Mouse (Mus musculus) hindbrain, embryonic 12.5 days (tissue): ENCODE data around the gene Vav2. TPM values are rescaled to one million over a fixed set of nuclear protein-coding genes. Genes with fewer than 3 reads are reported as not detected.

Experiments used
- ATAC-seq: fragments of 200-750 bp; cut with Nextera tagmentation; 2 replicates; pipeline ENCODE4 v1.8.0; 2017; ENCODE audit warnings: moderate TSS enrichment; ENCODE audit not compliant: low FRiP score
- H3K27ac ChIP-seq: fragments of 300-500 bp; sonication (generic); 2 replicates; pipeline ENCODE4 v1.5.1; 2016; ENCODE audit warnings: mild to moderate bottlenecking
- H3K27me3 ChIP-seq: fragments of 300-500 bp; sonication (generic); 2 replicates; pipeline ENCODE4 v1.6.1; 2016; ENCODE audit warnings: mild to moderate bottlenecking
- H3K36me3 ChIP-seq: fragments of 300-500 bp; sonication (generic); 2 replicates; pipeline ENCODE4 v1.6.1; 2016; ENCODE audit warnings: mild to moderate bottlenecking
- H3K4me1 ChIP-seq: fragments of 300-500 bp; sonication (generic); 2 replicates; pipeline ENCODE4 v1.6.1; 2016
- H3K4me2 ChIP-seq: fragments of 300-500 bp; sonication (generic); replicated peaks from 2 replicates; pipeline ENCODE4 v1.6.1; 2016; ENCODE audit warnings: mild to moderate bottlenecking
- H3K4me3 ChIP-seq: fragments of 300-500 bp; sonication (generic); 2 replicates; pipeline ENCODE4 v1.5.1; 2016; ENCODE audit warnings: mild to moderate bottlenecking
- H3K9ac ChIP-seq: fragments of 300-500 bp; sonication (generic); 2 replicates; pipeline ENCODE4 v1.6.1; 2016; ENCODE audit warnings: mild to moderate bottlenecking, moderate library complexity
- H3K9me3 ChIP-seq: fragments of 300-500 bp; sonication (generic); replicated peaks from 2 replicates; pipeline ENCODE4 v1.6.1; 2016; ENCODE audit warnings: mild to moderate bottlenecking
- WGBS: fragments of 180-500 bp; shearing (Covaris S2); methylation state at CpG from one replicate; pipeline ENCODE4 v1.1.7; 2016; 5-methylcytosine and 5-hydroxymethylcytosine counted together
- polyA plus RNA-seq: library from polyadenylated mRNA; unstranded; fragments of >200 nt; fragmentation: Nextera tagmentation; extraction: Ambion mirVana; gene quantifications from 2 replicates; pipeline ENCODE4 v1.2.1, GENCODE M21; 2016

Vav2 gene
- 23.0 and 23.6 TPM in 2 replicates for polyA plus RNA-seq

DNA sequence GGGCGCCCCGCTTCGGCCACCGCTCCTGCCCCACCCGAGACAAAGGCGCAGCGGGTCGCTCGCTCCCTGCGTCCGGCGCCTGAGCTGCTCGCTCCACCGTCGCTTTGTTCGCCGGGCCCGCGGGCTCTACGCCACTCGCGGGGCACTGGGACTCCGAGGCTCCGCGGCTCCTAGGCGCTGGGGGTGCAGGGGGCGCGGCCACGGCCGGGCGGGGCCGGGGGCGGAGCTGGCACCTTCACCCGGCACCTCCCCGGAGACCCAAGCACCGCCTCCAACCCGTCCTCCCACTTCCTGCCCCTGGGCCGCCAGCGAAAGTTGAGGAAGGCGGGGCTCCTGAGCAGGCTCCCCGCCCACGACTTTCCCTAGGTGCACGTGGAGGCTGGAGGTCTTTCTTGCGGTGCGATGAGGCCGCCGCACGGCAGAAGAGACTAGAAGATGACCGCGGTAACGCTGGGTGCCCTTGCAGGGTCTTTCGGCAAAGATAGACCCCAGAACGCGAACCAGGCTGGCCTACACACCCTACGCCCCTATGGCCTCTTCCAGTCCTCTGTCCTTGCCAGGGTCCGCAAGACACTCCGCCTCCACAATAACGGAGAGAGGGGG, at the start of gene Vav2:
Vav2 (minus strand) TSS at position 179 of the 603 bp plus-strand sequence.
- WGBS = 2% methylated on average over 54 of the region's 58 CpGs

DNA sequence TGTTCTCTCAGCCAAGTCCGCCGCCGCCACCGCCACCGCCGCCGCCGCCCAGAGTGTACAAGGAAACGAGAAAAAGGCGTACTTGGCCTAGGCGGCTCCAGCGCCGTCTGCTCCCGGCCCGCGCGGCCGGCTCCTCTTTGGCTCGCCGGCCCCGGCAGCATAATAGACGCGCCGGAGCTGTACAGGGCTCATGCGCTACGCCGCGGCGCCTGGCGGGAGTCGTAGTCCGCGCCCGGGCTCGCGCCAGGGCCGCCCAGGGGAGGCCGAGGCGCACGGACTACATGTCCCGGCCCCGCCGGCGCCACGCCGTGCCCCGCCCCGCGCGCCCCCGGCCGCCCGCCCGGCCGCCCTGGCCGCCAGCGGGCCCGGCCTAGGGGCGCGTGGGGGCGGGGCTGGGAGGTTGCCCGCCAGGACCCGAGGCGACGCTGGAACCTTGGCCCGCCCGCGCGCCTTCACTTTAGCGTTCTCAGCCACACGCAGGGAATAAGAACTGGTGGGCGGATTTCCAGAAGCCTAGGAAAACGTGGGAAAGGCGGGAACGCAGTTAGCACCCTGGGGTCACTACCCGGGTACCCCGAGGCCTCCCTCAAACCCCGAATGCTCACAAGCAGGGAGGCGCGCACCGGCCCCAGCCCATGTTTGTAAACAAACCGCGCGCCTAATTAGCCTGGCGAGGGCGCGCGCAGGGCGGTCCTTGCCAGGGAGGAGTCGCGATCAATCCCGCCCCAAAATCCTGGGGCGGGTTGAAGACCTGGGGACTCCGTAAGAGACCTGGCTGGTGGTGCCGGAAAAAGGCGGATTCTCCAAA, 48.9 kb upstream of the Vav2 start:
- Histone ChIP-seq H3K4me3 (peak overlapping the region; percentile 98), H3K9me3 (no peaks in the 10 kb centered on the region), H3K9ac (peak overlapping the region; percentile 97), H3K4me1 (peaks cover 46% of the 10 kb centered on the region), H3K4me2 (peak overlapping the region; percentile 95), H3K36me3 (0 out of 2 replicates have a peak, but pooled peaks cover 9% of the 10 kb centered on the region), H3K27me3 (no peaks in the 10 kb centered on the region), H3K27ac (peak overlapping the region; percentile 97)
- peak; percentile 99 for ATAC-seq
- WGBS = under 1% methylated on average over 54 of the region's 96 CpGs

More for the DNA sequence above, at the start of gene Vav2:
- peak; percentile 89 for ATAC-seq
- Histone ChIP-seq H3K4me3 (peak within 1 kb of the TSS; percentile 75), H3K9ac (peak within 1 kb of the TSS; percentile 82), H3K4me2 (peak within 1 kb of the TSS; percentile 96), H3K4me1 (peaks cover 45% of the 10 kb centered on the region), H3K9me3 (no peaks in the 10 kb centered on the region), H3K36me3 (no peaks in the 10 kb centered on the region), H3K27ac (peak within 1 kb of the TSS; percentile 89), H3K27me3 (no peaks in the 10 kb centered on the region; the same call in 1 of the 2 replicates)

DNA sequence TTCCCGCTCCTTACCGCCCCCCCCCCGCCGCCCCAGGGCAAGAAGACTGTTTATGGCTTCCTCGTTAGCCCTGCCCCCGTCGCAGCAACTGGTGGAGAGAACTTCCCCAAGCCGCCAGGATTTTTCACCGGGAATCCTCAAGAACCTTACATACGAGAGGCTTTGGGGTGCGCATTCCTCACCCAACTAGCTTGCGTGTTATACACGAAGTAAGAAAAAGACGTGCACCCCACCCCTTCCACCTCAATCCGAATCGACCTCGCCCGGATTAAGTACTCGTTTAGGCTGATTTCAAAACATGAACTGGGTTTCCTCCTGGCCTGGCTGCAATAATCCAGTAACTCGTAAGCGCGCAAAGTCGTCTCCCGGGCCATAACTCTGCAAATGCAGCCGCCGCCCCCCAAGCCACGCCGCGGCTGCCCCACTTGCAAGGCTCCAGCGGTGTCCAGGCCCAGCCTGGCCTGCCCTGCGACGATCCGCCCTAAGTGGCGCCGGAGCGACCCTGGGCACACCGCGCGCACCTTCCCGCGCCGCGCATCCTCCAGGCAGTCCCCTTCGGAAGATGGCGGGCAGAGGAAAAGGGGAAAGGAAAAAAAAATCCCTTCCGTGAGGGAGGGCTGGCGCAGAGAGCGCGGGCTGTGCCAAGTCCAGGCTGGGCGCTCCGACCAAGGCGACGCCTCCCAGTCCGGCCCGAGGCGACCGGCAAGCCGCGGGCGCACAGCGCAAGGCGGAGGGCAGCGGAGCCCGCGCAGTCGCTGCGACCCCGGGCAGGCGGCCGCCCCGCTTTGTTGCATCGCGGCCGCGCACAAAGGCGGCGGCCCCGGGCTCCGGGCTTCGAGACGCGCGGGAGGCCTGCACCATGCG, 48.0 kb upstream of the Vav2 start:
- under 1% methylated on average over 84 of the region's 84 CpGs for WGBS
- no peaks in the 10 kb centered on the region for H3K9me3 ChIP-seq
- H3K9ac ChIP-seq = peak overlapping the region; percentile 97
- peak overlapping the region; percentile 95 for H3K4me2 ChIP-seq
- peak overlapping the region; percentile 98 for H3K4me3 ChIP-seq
- peaks cover 54% of the 10 kb centered on the region for H3K4me1 ChIP-seq
- H3K27ac ChIP-seq = peak overlapping the region; percentile 97
- peak; percentile 45 for ATAC-seq
- H3K36me3 ChIP-seq = 0 out of 2 replicates have a peak, but pooled peaks cover 9% of the 10 kb centered on the region
- H3K27me3 ChIP-seq = no peaks in the 10 kb centered on the region

DNA sequence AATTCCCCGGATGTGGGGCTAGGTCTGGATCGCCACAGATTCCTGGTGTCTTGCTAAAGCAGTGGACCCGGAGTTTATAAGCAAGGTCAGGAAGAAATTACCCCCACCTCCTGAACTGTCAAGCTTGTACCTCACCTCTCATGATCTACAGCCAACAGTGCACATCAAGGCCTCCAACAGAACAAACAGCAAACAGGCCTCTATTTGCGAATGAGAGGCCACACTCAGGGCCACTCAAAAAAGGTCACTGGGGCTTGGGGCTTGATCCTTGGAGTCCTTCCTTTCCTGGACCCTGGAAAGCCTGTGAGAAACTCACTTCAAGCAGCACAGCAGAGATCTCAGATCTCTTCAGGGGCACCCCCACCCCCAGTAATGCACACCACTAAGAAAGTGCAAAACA, 47.1 kb upstream of the Vav2 start:
- Histone ChIP-seq H3K9ac (peak overlapping the region; percentile 97), H3K4me1 (peaks cover 64% of the 10 kb centered on the region), H3K27ac (no peak overlapping the region), H3K4me3 (peak overlapping the region; percentile 98), H3K27me3 (no peaks in the 10 kb centered on the region), H3K4me2 (peak overlapping the region; percentile 95), H3K36me3 (0 out of 2 replicates have a peak, but pooled peaks cover 10% of the 10 kb centered on the region), H3K9me3 (no peaks in the 10 kb centered on the region)
- 34% methylated on average over 4 of the region's 4 CpGs for WGBS
- no peak for ATAC-seq

GRCm38 (mm10) chr2:27473061-27473765, 46.4 kb upstream of the Vav2 start:
- H3K36me3 ChIP-seq = peaks cover 15% of the 10 kb centered on the region
- WGBS = 74% methylated on average over 7 of the region's 7 CpGs
- H3K27ac ChIP-seq = no peak overlapping the region
- ATAC-seq = no peak
- no peaks in the 10 kb centered on the region for H3K9me3 ChIP-seq
- H3K4me3 ChIP-seq = peak overlapping the region; percentile 98
- peak overlapping the region; percentile 95 for H3K4me2 ChIP-seq
- H3K9ac ChIP-seq = peak overlapping the region; percentile 97
- H3K27me3 ChIP-seq = no peaks in the 10 kb centered on the region
- H3K4me1 ChIP-seq = peaks cover 67% of the 10 kb centered on the region

DNA sequence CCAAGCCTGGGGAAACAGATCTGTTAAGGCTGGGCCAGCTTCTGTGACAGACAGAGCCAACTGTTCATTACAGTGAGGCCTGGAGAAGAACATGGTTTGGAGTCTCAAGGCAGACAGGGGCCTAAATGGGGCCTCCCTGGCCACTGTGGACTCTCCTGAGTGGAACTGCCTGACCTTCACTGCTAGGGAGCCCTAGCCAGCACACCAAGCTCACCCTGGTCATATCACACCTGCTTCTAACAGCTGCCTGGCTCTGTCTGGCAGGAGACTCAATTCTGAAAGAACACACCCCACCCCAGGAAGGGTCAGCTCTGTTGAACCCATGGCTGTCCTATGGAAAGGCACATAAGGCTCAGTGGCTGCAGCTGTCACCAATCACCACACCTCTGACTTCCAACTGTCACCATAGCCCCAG, 44.3 kb upstream of the Vav2 start:
- Histone ChIP-seq H3K4me2 (no peak overlapping the region), H3K27me3 (no peaks in the 10 kb centered on the region), H3K36me3 (peaks cover 24% of the 10 kb centered on the region), H3K27ac (no peak overlapping the region), H3K4me3 (no peak overlapping the region), H3K9ac (no peak overlapping the region), H3K9me3 (no peaks in the 10 kb centered on the region), H3K4me1 (peaks cover 67% of the 10 kb centered on the region)
- no peak for ATAC-seq

DNA sequence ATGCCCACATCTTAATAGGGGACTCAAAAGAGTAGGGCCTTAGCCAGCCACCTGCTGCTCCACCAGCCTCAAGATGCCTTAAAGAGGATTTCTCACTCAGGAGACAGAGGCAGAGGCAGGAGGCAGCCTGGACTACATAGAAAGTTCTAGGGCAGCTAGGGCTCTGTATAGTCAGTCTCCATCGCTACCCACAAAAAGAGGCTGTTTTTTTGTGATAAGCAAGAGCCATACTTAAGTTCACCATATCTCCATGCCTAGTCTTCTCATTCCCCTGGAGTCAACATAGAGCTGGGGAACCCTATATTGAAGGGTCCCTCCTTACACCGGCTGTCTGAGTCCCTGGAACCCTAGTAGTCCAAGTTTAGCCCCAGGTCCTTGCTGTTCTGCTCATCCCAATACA, 43.7 kb upstream of the Vav2 start:
- no peak overlapping the region for H3K4me2 ChIP-seq
- H3K4me1 ChIP-seq = peaks cover 65% of the 10 kb centered on the region
- H3K27me3 ChIP-seq = no peaks in the 10 kb centered on the region
- H3K36me3 ChIP-seq = peaks cover 30% of the 10 kb centered on the region
- no peak overlapping the region for H3K27ac ChIP-seq
- 100% methylated on average over 2 of the region's 2 CpGs for WGBS
- no peaks in the 10 kb centered on the region for H3K9me3 ChIP-seq
- H3K4me3 ChIP-seq = no peak overlapping the region
- ATAC-seq = no peak
- no peak overlapping the region for H3K9ac ChIP-seq

DNA sequence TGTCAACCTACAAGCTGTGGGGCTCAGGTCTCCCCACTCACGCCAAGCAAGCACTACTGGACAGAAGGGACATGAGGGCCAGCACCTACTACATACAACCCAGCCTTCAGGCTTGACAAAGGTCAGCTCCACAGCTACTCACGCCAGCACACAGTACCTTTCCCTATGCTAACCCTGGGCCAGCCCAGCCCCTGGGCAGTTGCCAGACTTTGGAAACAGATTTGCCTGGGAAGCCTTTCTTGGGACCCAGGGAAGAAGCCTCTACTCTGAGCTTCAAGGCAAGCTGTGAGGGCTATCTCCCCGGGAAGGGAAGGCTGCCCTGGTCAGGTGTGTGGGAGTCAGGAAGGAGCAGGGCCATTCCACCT, 43.1 kb upstream of the Vav2 start:
- WGBS = 78% methylated on average over 3 of the region's 3 CpGs
- H3K27me3 ChIP-seq = no peaks in the 10 kb centered on the region
- H3K4me3 ChIP-seq = no peak overlapping the region
- no peaks in the 10 kb centered on the region for H3K9me3 ChIP-seq
- H3K27ac ChIP-seq = no peak overlapping the region
- no peak overlapping the region for H3K9ac ChIP-seq
- peaks cover 65% of the 10 kb centered on the region for H3K4me1 ChIP-seq
- ATAC-seq = no peak
- peaks cover 30% of the 10 kb centered on the region for H3K36me3 ChIP-seq
- no peak overlapping the region for H3K4me2 ChIP-seq

DNA sequence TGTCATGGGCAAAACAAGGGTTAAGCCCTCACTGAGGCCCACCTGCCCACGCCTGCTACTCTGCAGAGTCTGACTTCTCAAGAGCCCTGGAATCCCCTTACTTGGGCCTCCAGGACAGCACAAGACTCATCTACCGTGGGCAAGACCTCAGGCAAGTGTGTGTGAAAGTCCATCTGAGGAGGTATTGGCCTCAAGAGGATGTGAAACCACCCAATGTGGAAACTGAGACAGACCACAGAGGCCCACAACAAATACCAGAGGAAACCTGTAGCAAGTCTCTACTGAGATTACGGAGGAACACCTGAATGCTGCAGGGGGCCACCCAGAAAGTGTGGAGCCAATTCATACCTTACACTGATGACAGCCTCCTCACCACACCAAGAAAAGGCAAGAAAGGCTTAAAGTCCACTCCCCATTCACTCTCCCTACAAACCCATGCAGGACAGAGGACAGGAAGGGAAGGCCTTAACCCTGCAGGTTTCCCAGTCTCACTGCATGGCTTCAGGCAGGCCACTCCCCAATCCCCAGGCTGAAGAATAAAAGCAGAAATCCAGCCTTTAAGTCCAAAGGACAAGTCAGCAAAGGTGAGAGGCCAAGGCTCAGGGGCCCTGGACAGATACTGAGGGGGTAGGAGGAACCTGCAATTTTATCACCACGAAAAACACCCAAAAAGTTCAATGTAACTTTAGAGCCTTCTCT, 42.6 kb upstream of the Vav2 start:
- 78% methylated on average over 4 of the region's 4 CpGs for WGBS
- no peaks in the 10 kb centered on the region for H3K9me3 ChIP-seq
- H3K9ac ChIP-seq = no peak overlapping the region
- ATAC-seq = no peak
- H3K27me3 ChIP-seq = no peaks in the 10 kb centered on the region
- H3K4me2 ChIP-seq = no peak overlapping the region
- H3K4me3 ChIP-seq = no peak overlapping the region
- H3K36me3 ChIP-seq = peaks cover 33% of the 10 kb centered on the region
- H3K4me1 ChIP-seq = peaks cover 65% of the 10 kb centered on the region
- H3K27ac ChIP-seq = no peak overlapping the region

GRCm38 (mm10) chr2:27462901-27463300, 36.1 kb upstream of the Vav2 start:
- H3K9me3 ChIP-seq = no peaks in the 10 kb centered on the region
- WGBS = 94% methylated on average over 4 of the region's 4 CpGs
- H3K4me1 ChIP-seq = peaks cover 3% of the 10 kb centered on the region; the same call in 1 of the 2 replicates
- no peak overlapping the region for H3K9ac ChIP-seq
- H3K4me2 ChIP-seq = no peak overlapping the region
- no peak overlapping the region for H3K27ac ChIP-seq
- ATAC-seq = no peak
- no peaks in the 10 kb centered on the region for H3K27me3 ChIP-seq
- H3K4me3 ChIP-seq = no peak overlapping the region
- H3K36me3 ChIP-seq = peaks cover 80% of the 10 kb centered on the region
